In the genomic region with DNA sequence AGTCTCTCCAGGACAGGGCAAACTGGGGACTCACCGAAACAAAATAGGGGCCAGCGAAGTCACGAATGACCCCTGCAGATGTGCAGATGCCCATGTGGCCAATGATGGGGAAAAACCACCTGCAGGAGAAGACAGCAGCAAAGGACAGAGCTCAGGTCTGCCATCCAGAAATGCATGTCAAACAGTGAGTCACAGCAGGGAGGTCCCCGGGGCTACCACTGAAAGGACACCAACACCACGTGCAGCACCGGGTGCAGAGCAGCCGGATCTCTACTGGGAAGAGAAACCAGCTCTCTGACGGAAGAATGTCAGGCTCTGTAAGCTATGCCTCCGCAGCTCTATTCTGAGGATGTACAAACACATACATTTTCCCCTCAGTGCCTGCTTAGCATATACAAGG, we compare ENCODE assay signal across 28 mouse cellular contexts. TPM values are rescaled to one million over a fixed set of nuclear protein-coding genes. Genes with fewer than 3 reads are reported as not detected.
A peak's percentile ranks its signal among the peaks of the same experiment; 100 is the strongest.
DNase-seq lines count a peak whose midpoint lies in the region; ATAC-seq and TF ChIP-seq lines count a peak whose summit lies in the region.
"Had no signal": no experiment of that assay in that cellular context is flagged by ENCODE, and none has a peak within 500 bp of the region (broad histone marks: within the 10 kb centered on the region; RNA-seq: fewer than 3 reads in every experiment).

No protein-coding gene starts in this region.

- TF ChIP-seq EP300 in CH12.LX (IDR thresholded peaks at IDR 0.05; ENCODE audit: low read length) = peak; percentile 92

- H3K27me3 ChIP-seq in cerebellum, adult 2 months (ENCODE audit: control insufficient read depth, insufficient read depth, low read length) = no peaks in the 10 kb centered on the region
- no peaks in the 10 kb centered on the region for H3K27me3 ChIP-seq in CH12.LX (replicated peaks)
- no peaks in the 10 kb centered on the region for H3K27me3 ChIP-seq in midbrain, embryonic 11.5 days (ENCODE audit: control insufficient read depth, insufficient read depth, low read length)
- H3K27me3 ChIP-seq in kidney, embryonic 14.5 days (ENCODE audit: control insufficient read depth, insufficient read depth, low read length) = no peaks in the 10 kb centered on the region
- H3K27me3 ChIP-seq: embryonic facial prominence, embryonic 13.5 days; forebrain, embryonic 12.5 days; forebrain, embryonic 15.5 days; hindbrain, embryonic 12.5 days; hindbrain, embryonic 15.5 days had no signal

- peaks cover 12% of the 10 kb centered on the region for H3K4me1 ChIP-seq in cerebellum, adult 2 months (ENCODE audit: control insufficient read depth, insufficient read depth, low read length)
- peaks cover 23 to 80% of the 10 kb centered on the region in 2 experiments for H3K4me1 ChIP-seq in CH12.LX (ENCODE audit: control insufficient read depth in 1 of 2, insufficient read depth in 2 of 2)
- H3K4me1 ChIP-seq in midbrain, embryonic 11.5 days (ENCODE audit: control insufficient read depth, insufficient read depth, low read length) = no peaks in the 10 kb centered on the region
- H3K4me1 ChIP-seq in kidney, embryonic 14.5 days (ENCODE audit: control insufficient read depth, insufficient read depth, low read length) = no peaks in the 10 kb centered on the region

- dilution Hi-C loops in CH12.LX (cut with MboI; ENCODE audit: extremely low pct_ligation_motif_present, extremely low pct_unique_long_range_greater_than_20kb, low sequenced_read_pairs) = no loop called here

- DNase-seq in adrenal gland, adult 2 months = peak; percentile 61
- DNase-seq in adrenal gland, adult 8-10 months = no peak
- DNase-seq in cerebellum, adult 2 months = no peak
- DNase-seq in cerebellum, adult 18-20 months = no peak
- DNase-seq in CH12.LX (ENCODE audit: extremely low read depth) = peak; percentile 94
- DNase-seq in midbrain, embryonic 11.5 days (ENCODE audit: low spot score, missing footprints) = no peak
- DNase-seq: adrenal gland, postnatal 25 days; cerebellum, adult 8-10 months; cerebellum, postnatal 36 days; embryo, embryonic 11 days; gastrocnemius, postnatal 14 days; kidney, adult 2 months had no signal

- TF ChIP-seq CTCF in cerebellum, adult 2 months (IDR thresholded peaks at IDR 0.05; ENCODE audit: borderline replicate concordance, insufficient read depth, low read depth, low read length) = no peak
- no peak for TF ChIP-seq CTCF in CH12.LX (conservative IDR thresholded peaks at IDR 0.05 in 1 of 2, IDR thresholded peaks at IDR 0.05 in 1 of 2; ENCODE audit: low read depth in 2 of 2, low read length in 2 of 2)

- 66% methylated on average over 9 of the region's 9 CpGs for WGBS in cerebellum, adult 2 months
- 89% methylated on average over 9 of the region's 9 CpGs for WGBS in midbrain, embryonic 11.5 days
- 92% methylated on average over 9 of the region's 9 CpGs for WGBS in kidney, embryonic 14.5 days

- peaks cover 45 to 81% of the 10 kb centered on the region in 2 experiments for H3K36me3 ChIP-seq in CH12.LX (replicated peaks in 1 of 2; ENCODE audit: control insufficient read depth in 1 of 2, insufficient read depth in 1 of 2, low read length in 1 of 2)
- H3K36me3 ChIP-seq in midbrain, embryonic 11.5 days (ENCODE audit: control insufficient read depth, insufficient read depth, low read length) = peaks cover 28% of the 10 kb centered on the region
- peaks cover 44% of the 10 kb centered on the region for H3K36me3 ChIP-seq in kidney, embryonic 14.5 days (ENCODE audit: control insufficient read depth, insufficient read depth, low read length)

- H3K9ac ChIP-seq in CH12.LX (ENCODE audit: insufficient read depth, low read depth) = no peak overlapping the region; the same call in 1 of the 2 replicates
- H3K9ac ChIP-seq in midbrain, embryonic 11.5 days (ENCODE audit: low read length) = no peak overlapping the region
- H3K9ac ChIP-seq in kidney, embryonic 14.5 days (ENCODE audit: low read depth, low read length) = no peak overlapping the region
- H3K9ac ChIP-seq: embryonic facial prominence, embryonic 13.5 days; forebrain, embryonic 12.5 days; forebrain, embryonic 15.5 days; hindbrain, embryonic 12.5 days; hindbrain, embryonic 15.5 days had no signal

- in situ Hi-C loops in CH12.LX (cut with MboI; ENCODE audit: low pct_ligation_motif_present, low pct_unique_long_range_greater_than_20kb, low sequenced_read_pairs) = no loop called here

- TF ChIP-seq POLR2A in cerebellum, adult 2 months (IDR thresholded peaks at IDR 0.05; ENCODE audit: borderline replicate concordance, insufficient read depth, low read length) = no peak
- peak; percentile 20; the same call in 1 of the 2 replicates for TF ChIP-seq POLR2A in CH12.LX (IDR thresholded peaks at IDR 0.05; ENCODE audit: low read depth, low read length)

- TF ChIP-seq RAD21 in CH12.LX (IDR thresholded peaks at IDR 0.05; ENCODE audit: low read depth, low read length) = no peak

- no peak overlapping the region for H3K4me3 ChIP-seq in cerebellum, adult 2 months (replicated peaks; ENCODE audit: insufficient read depth, low read depth, low read length)
- peak overlapping the region in 1 of 3 experiments; percentile 18 for H3K4me3 ChIP-seq in CH12.LX (replicated peaks in 1 of 3; ENCODE audit: low read depth in 2 of 3, low read length in 2 of 3, poor library complexity in 1 of 3)
- H3K4me3 ChIP-seq in midbrain, embryonic 11.5 days (ENCODE audit: low read depth, low read length) = no peak overlapping the region
- H3K4me3 ChIP-seq in kidney, embryonic 14.5 days (ENCODE audit: low read length) = no peak overlapping the region
- H3K4me3 ChIP-seq: embryonic facial prominence, embryonic 10.5 days; embryonic facial prominence, embryonic 13.5 days; erythroblast, embryonic 14.5 days; forebrain, embryonic 12.5 days; forebrain, embryonic 15.5 days; hindbrain, embryonic 12.5 days; hindbrain, embryonic 15.5 days had no signal

- peaks cover 53% of the 10 kb centered on the region for H3K79me2 ChIP-seq in CH12.LX (replicated peaks; ENCODE audit: control insufficient read depth, extremely low read depth, insufficient read depth, poor library complexity, severe bottlenecking)

- peak overlapping the region; percentile 21; the same call in 1 of the 2 replicates for H3K27ac ChIP-seq in cerebellum, adult 2 months (ENCODE audit: insufficient read depth, low read length)
- H3K27ac ChIP-seq in CH12.LX (ENCODE audit: insufficient read depth, low read depth) = peak overlapping the region; percentile 93
- H3K27ac ChIP-seq in midbrain, embryonic 11.5 days (ENCODE audit: low read depth, low read length) = no peak overlapping the region
- no peak overlapping the region for H3K27ac ChIP-seq in kidney, embryonic 14.5 days (ENCODE audit: low read depth, low read length)
- H3K27ac ChIP-seq: embryonic facial prominence, embryonic 10.5 days; embryonic facial prominence, embryonic 13.5 days; forebrain, embryonic 12.5 days; forebrain, embryonic 15.5 days; hindbrain, embryonic 12.5 days; hindbrain, embryonic 15.5 days had no signal

- no peaks in the 10 kb centered on the region for H3K9me3 ChIP-seq in CH12.LX (replicated peaks; ENCODE audit: low read length)
- H3K9me3 ChIP-seq in midbrain, embryonic 11.5 days (ENCODE audit: control insufficient read depth, low read length) = no peaks in the 10 kb centered on the region
- no peaks in the 10 kb centered on the region for H3K9me3 ChIP-seq in kidney, embryonic 14.5 days (ENCODE audit: control insufficient read depth, low read length)
- H3K9me3 ChIP-seq: embryonic facial prominence, embryonic 10.5 days; embryonic facial prominence, embryonic 13.5 days; forebrain, embryonic 12.5 days; forebrain, embryonic 15.5 days; hindbrain, embryonic 12.5 days; hindbrain, embryonic 15.5 days had no signal

- peak overlapping the region; percentile 53 for H3K4me2 ChIP-seq in CH12.LX (ENCODE audit: insufficient read depth, low read depth, poor library complexity, severe bottlenecking)
- no peak overlapping the region for H3K4me2 ChIP-seq in midbrain, embryonic 11.5 days
- no peak overlapping the region for H3K4me2 ChIP-seq in kidney, embryonic 14.5 days (replicated peaks; ENCODE audit: low read depth, low read length)
- H3K4me2 ChIP-seq: embryonic facial prominence, embryonic 13.5 days; forebrain, embryonic 12.5 days; forebrain, embryonic 15.5 days; heart, embryonic 11.5 days; hindbrain, embryonic 12.5 days; hindbrain, embryonic 15.5 days had no signal

- no peak for ATAC-seq in midbrain, embryonic 11.5 days (ENCODE audit: low FRiP score)
- ATAC-seq in kidney, embryonic 14.5 days (ENCODE audit: low FRiP score, low TSS enrichment) = no peak
- ATAC-seq: activated CD4-positive, CD25-positive, alpha-beta regulatory T cell, adult 4 months; CD4-positive, CD25-positive, alpha-beta regulatory T cell, adult 4 months; forebrain, embryonic 15.5 days; intestine, postnatal 0 days had no signal

RNA-seq across cellular contexts. Expression of gene Tmem222, which starts 6.7 kb away (rescaled TPM):
- total RNA-seq in adrenal gland, adult 2 months (2021) = 10 to 100 TPM; 59.7 to 78.2 TPM
- 123 and 125 TPM in 2 replicates for polyA plus RNA-seq in adrenal gland, adult 2 months (2012; rRNA removed)
- 10 to 100 TPM; 74.7 to 93.2 (median 83.1) TPM for total RNA-seq in adrenal gland, adult 8-10 months (2022)
- polyA plus RNA-seq in cerebellum, adult 2 months (2012; rRNA removed) = 152 and 153 TPM in 2 replicates
- total RNA-seq in CH12.LX (2012; rRNA removed) (64.0 and 64.8 TPM in 2 replicates), CH12.LX (2014; rRNA removed) (85.0 and 95.7 TPM in 2 replicates)
- 73.2 and 79.5 TPM in 2 replicates for polyA plus RNA-seq in CH12.LX (2012; ENCODE audit: insufficient read length, low read depth)
- 71.2 and 82.0 TPM in 2 replicates for polyA plus RNA-seq in midbrain, embryonic 11.5 days (2014; fragmentation: Nextera tagmentation; extraction: Ambion mirVana)
- polyA plus RNA-seq in kidney, embryonic 14.5 days (2014; fragmentation: Nextera tagmentation; extraction: Ambion mirVana) = 74.9 and 87.9 TPM in 2 replicates

RNA-seq across cellular contexts. Expression of gene Sytl1, which starts 8.0 kb away (rescaled TPM):
- total RNA-seq in adrenal gland, adult 2 months (2021) = 1 to 10 TPM; 1.4 to 1.9 TPM
- 2.2 and 2.8 TPM in 2 replicates for polyA plus RNA-seq in adrenal gland, adult 2 months (2012; rRNA removed)
- 1 to 10 TPM in 3 of 4 experiments, under 1 TPM in 1; 0.92 to 2.0 (median 1.1) TPM for total RNA-seq in adrenal gland, adult 8-10 months (2022)
- 0.59 and 0.60 TPM in 2 replicates for polyA plus RNA-seq in cerebellum, adult 2 months (2012; rRNA removed)
- total RNA-seq in CH12.LX (2012; rRNA removed) (11.9 and 20.0 TPM in 2 replicates), CH12.LX (2014; rRNA removed) (8.2 and 8.3 TPM in 2 replicates)
- polyA plus RNA-seq in CH12.LX (2012; ENCODE audit: insufficient read length, low read depth) = 12.1 and 12.5 TPM in 2 replicates
- 0.37 and 0.83 TPM in 2 replicates for polyA plus RNA-seq in midbrain, embryonic 11.5 days (2014; fragmentation: Nextera tagmentation; extraction: Ambion mirVana)
- polyA plus RNA-seq in kidney, embryonic 14.5 days (2014; fragmentation: Nextera tagmentation; extraction: Ambion mirVana) = 0.70 and 1.1 TPM in 2 replicates

RNA-seq across cellular contexts. Expression of gene Map3k6, which starts 30.3 kb away (rescaled TPM):
- total RNA-seq in adrenal gland, adult 2 months (2021) = 10 to 100 TPM; 22.4 to 22.9 TPM
- 17.5 and 17.6 TPM in 2 replicates for polyA plus RNA-seq in adrenal gland, adult 2 months (2012; rRNA removed)
- 10 to 100 TPM; 17.3 to 27.7 (median 19.2) TPM for total RNA-seq in adrenal gland, adult 8-10 months (2022)
- 4.0 and 4.7 TPM in 2 replicates for polyA plus RNA-seq in cerebellum, adult 2 months (2012; rRNA removed)
- total RNA-seq in CH12.LX (2012; rRNA removed) (0.21 TPM in 1 of 2 replicates, not detected in the other), CH12.LX (2014; rRNA removed) (not detected in 2 replicates)
- not detected in 2 replicates for polyA plus RNA-seq in CH12.LX (2012; ENCODE audit: insufficient read length, low read depth)
- 1.3 and 2.0 TPM in 2 replicates for polyA plus RNA-seq in midbrain, embryonic 11.5 days (2014; fragmentation: Nextera tagmentation; extraction: Ambion mirVana)
- polyA plus RNA-seq in kidney, embryonic 14.5 days (2014; fragmentation: Nextera tagmentation; extraction: Ambion mirVana) = 2.8 and 4.1 TPM in 2 replicates

RNA-seq across cellular contexts. Expression of gene Gpr3, which starts 58.6 kb away (rescaled TPM):
- under 1 TPM; 0.17 to 0.21 TPM for total RNA-seq in adrenal gland, adult 2 months (2021)
- polyA plus RNA-seq in adrenal gland, adult 2 months (2012; rRNA removed) = 0.49 and 1.1 TPM in 2 replicates
- under 1 TPM in 1 of 4 experiments, not detected in 3; 0.66 TPM for total RNA-seq in adrenal gland, adult 8-10 months (2022)
- 10.1 and 10.9 TPM in 2 replicates for polyA plus RNA-seq in cerebellum, adult 2 months (2012; rRNA removed)
- total RNA-seq in CH12.LX (2012; rRNA removed) (0.13 and 0.17 TPM in 2 replicates), CH12.LX (2014; rRNA removed) (not detected in 2 replicates)
- 0.11 TPM in 1 of 2 replicates, not detected in the other for polyA plus RNA-seq in CH12.LX (2012; ENCODE audit: insufficient read length, low read depth)
- polyA plus RNA-seq in midbrain, embryonic 11.5 days (2014; fragmentation: Nextera tagmentation; extraction: Ambion mirVana) = 0.10 and 0.55 TPM in 2 replicates
- polyA plus RNA-seq in kidney, embryonic 14.5 days (2014; fragmentation: Nextera tagmentation; extraction: Ambion mirVana) = 0.53 TPM in 1 of 2 replicates, not detected in the other
- total RNA-seq: adrenal gland, postnatal 25 days; gastrocnemius, postnatal 14 days; gastrocnemius, postnatal 4 days; heart, adult 8-10 months had no signal
- polyA plus RNA-seq: activated CD4-positive, CD25-positive, alpha-beta regulatory T cell, adult 4 months; CD4-positive, CD25-positive, alpha-beta regulatory T cell, adult 4 months; erythroblast, embryonic 14.5 days; intestine, embryonic 14.5 days; intestine, postnatal 0 days had no signal

RNA-seq across cellular contexts. Expression of gene Cd164l2, which starts 59.0 kb away (rescaled TPM):
- total RNA-seq in adrenal gland, adult 2 months (2021) = 1 to 10 TPM; 1.6 to 4.0 TPM
- polyA plus RNA-seq in adrenal gland, adult 2 months (2012; rRNA removed) = 2.5 and 5.6 TPM in 2 replicates
- total RNA-seq in adrenal gland, adult 8-10 months (2022) = 1 to 10 TPM in 2 of 4 experiments, under 1 TPM in 2; 0.86 to 1.8 (median 1.4) TPM
- 7.4 and 10.9 TPM in 2 replicates for polyA plus RNA-seq in cerebellum, adult 2 months (2012; rRNA removed)
- total RNA-seq in CH12.LX (2012; rRNA removed) = not detected in 2 replicates
- not detected in 2 replicates for total RNA-seq in CH12.LX (2014; rRNA removed)
- not detected in 2 replicates for polyA plus RNA-seq in CH12.LX (2012; ENCODE audit: insufficient read length, low read depth)
- polyA plus RNA-seq in midbrain, embryonic 11.5 days (2014; fragmentation: Nextera tagmentation; extraction: Ambion mirVana) = 0.23 and 0.47 TPM in 2 replicates
- polyA plus RNA-seq in kidney, embryonic 14.5 days (2014; fragmentation: Nextera tagmentation; extraction: Ambion mirVana) = 6.9 and 7.6 TPM in 2 replicates
- total RNA-seq: gastrocnemius, postnatal 14 days; heart, adult 8-10 months; hematopoietic stem cell, adult 5-6 weeks had no signal
- polyA plus RNA-seq: activated CD4-positive, CD25-positive, alpha-beta regulatory T cell, adult 4 months; erythroblast, embryonic 14.5 days had no signal

Comparison
In these comparisons a context has a peak if more than half of its experiments do, and no peak if none do; other contexts are left out.
1. DNase-seq: peak in adrenal gland, adult 2 months (single experiment) and CH12.LX (single experiment); none in adrenal gland, adult 8-10 months (single experiment), cerebellum, adult 2 months (0 of 2), cerebellum, adult 18-20 months (0 of 2) and midbrain, embryonic 11.5 days (single experiment).
2. H3K27ac ChIP-seq: peak in cerebellum, adult 2 months (single experiment) and CH12.LX (single experiment); none in midbrain, embryonic 11.5 days (single experiment) and kidney, embryonic 14.5 days (single experiment).